Mouse (Mus musculus): Measurements from ENCODE around the gene Arhgef15. TPM values are rescaled to one million over a fixed set of nuclear protein-coding genes. Genes with fewer than 3 reads are reported as not detected.
"Not testable (repeated sequence)": the region's sequence is repeated elsewhere in the genome, so short reads cannot be mapped to it uniquely, and the experiment has no call there.

Gene Arhgef15
- total RNA-seq, 2 experiments from 2014 or later = 21.1 to 25.3 TPM

DNA sequence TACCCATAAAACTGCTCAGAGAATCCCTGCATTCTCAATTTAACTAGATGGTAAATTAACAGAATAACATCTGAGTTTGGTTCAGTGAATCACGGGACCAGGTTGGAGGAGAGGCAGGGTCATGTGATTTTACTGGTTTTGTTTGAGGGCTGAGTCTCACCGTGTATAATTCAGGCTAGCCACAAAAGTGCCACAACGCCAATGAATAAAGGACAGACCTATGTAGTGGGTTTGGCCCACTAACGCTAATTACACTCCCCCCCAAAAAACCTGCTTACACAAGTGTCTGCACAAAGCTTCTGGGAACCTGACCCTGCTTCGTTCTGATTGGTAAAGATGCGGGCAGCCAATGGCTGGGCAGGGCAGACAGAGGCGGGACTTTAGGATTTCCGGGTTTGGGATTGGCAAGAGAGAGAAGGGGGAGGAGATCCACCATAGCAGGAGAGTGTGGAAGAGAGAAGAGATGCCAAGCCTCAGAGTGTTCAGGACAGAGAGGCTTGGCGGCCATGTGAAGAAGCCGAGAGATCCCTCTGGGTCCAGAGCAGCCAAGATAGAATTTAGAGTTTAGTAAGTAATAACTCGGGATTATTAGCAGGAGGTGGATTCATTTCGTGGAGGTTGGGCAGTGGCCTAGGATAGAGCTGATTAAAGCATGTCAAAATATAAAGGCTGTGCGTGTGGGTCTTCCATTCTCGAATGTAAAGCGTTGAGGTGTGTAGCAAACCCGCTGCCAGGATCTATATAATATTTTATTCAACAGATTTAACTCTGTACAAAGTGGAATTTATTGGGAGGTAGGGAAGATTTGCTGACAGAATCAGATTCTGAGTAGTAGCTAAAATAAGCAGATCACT lies 17.6 kb downstream of the Arhgef15 start:
- intact Hi-C loops (cut with DNase I) = no loop called here
- DNase-seq (ENCODE audit: extremely low spot score in 1 of 2, low spot score in 2 of 2) = peak; percentile 89 to 92

DNA sequence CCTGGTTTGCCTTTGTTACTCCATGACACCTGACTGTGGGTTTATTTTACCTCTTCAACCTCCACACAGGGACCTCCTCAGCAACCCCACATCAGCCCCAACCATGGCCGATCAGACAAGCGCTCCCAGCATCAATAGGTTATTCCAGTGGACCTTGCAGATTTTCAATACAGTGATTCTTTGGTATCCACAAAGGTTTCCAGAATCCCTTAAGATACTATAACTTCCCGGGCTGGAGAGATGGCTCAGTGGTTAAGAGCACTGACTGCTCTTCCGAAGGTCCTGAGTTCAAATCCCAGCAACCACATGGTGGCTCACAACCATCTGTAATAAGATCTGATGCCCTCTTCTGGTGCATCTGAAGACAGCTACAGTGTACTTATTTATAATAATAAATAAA lies 20.3 kb downstream of the Arhgef15 start:
- intact Hi-C loops (cut with DNase I); DNase-seq (ENCODE audit: extremely low spot score in 1 of 2, low spot score in 2 of 2): not testable (repeated sequence)

DNA sequence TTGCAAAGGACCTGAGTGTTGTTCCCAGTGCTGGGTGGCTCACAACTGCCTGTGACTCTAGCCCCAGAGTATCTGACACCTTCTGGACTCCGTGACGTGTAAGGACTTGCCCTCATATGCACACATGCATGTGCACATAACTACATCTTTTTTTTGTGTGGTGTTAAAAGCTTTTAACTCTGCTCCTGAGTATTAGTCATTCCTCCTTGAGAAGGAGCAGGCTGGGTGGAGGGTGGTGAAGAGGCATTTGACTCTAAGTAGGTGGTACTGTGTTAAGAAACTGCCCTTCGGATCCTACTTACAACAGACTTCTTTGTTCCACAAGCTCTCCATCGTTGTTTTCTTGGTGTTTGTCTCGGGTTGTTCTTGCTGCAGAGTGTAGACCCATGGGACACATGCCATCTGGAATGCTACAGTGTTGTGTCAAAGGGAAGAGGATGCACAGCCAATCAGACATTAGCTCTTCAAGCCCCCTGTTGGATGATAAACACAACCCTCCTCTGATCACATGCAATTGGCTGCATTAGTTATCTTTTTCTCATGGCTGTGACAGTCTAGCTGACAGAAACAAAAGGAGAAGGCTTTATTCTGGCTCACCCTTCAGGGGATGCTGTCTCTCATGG lies 23.3 kb downstream of the Arhgef15 start:
- intact Hi-C loops (cut with DNase I) = no loop called here
- no peak for DNase-seq (ENCODE audit: extremely low spot score in 1 of 2, low spot score in 2 of 2)

DNA sequence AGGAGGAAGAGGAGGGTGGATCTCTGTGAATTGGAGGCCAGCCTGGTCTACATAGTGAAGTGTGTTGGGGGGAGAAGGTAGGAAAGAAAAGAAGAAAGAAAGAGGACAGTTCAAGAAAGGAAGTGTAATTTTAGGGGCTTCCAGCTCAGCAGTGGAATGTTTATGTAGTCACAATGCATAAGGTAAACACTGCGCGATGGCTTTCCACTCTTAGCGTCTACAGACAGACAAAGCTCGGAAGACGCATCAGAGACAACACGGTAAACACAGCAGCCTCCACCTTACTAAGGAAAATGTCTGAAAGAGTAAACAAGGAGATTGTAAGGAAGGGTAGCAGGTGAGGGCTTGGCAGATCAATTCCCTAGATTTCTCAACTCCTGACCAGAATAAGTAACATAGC lies 27.3 kb downstream of the Arhgef15 start:
- intact Hi-C loops (cut with DNase I) = no loop called here
- no peak for DNase-seq (ENCODE audit: extremely low spot score in 1 of 2, low spot score in 2 of 2)

DNA sequence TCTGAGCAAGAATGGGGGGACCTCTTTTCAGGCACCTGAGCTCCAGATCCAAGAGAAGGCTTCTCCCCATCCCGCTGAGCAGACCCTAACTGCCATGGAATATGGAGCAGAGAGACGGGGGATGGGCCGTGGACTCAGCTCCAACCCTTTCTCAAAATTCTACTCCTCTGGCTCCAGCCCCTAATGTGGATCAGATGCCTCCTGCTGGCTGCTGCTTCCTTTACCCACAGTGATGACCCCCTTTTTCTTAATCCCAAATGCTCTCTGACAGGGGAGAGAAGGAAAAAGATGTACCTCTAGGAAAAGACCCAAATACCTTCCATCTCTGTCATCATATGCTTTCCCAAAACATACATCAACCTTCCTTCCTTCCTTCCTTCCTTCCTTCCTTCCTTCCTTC lies 30.3 kb downstream of the Arhgef15 start, which contains the start of gene Odf4:
TSS of gene Odf4 (minus strand) at position 101 of the 400 bp plus-strand sequence.
- DNase-seq (ENCODE audit: extremely low spot score in 1 of 2, low spot score in 2 of 2) = no peak
- intact Hi-C loops (cut with DNase I) = no loop called here

DNA sequence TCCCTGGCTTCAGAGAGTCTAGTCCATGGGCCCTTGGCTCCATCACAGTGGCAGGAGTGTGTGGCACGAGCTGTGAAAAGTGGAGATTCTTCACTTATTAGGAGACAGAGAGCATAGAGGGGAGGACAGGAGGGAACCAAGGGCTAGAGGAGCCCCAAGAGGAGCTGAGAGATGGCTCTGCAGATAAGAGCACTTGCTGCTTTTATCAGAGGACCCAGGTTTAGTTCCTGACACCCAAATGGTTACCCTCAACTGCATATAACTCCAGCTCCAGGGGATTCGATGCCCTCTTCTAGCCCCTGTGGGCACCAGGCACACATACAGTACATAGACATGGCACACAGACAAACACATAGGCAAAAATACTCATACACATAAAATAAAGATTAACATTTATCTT lies 32.5 kb downstream of the Arhgef15 start:
- no peak for DNase-seq (ENCODE audit: extremely low spot score in 1 of 2, low spot score in 2 of 2)
- intact Hi-C loops (cut with DNase I) = no loop called here

DNA sequence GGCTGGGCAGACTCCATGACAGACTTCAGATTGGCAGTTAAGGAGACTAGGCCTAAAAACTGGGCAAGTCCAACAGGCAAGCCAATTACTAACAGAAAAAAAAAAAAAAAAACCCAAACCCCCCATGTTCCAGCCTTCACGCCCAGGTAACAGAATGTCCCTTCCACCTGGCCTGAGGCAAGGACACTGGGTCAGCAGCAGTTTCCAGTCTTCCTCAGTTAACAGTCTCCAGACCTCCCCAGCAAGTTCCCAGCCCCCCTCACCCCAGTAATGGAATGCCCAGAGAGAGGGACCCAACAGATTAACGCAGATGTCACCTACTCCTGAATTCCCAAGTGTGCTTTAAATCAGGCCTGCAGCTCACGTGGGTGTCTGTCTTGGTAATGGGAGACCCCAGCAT lies 34.1 kb downstream of the Arhgef15 start:
- intact Hi-C loops (cut with DNase I) = no loop called here
- no peak for DNase-seq (ENCODE audit: extremely low spot score in 1 of 2, low spot score in 2 of 2)

DNA sequence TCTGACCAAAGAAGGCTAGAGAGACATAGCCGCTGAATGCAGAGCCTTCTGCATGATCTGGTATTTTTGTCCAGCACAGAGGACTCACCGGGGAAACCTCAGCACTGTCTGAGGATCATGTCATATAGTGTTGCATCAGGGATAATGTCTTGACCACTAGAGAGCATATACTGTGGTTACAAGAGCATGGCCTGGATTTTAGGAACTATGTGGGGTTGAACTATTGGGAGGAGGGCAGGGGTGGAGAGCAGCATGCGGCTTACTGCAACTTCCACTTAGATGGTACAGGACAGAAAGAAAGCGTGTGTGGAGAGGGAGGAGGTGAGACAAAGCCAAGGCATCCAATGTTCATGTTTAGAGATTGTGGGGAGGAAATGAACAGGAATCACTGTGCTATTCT lies 42.7 kb downstream of the Arhgef15 start:
- no peak for DNase-seq (ENCODE audit: extremely low spot score in 1 of 2, low spot score in 2 of 2)
- intact Hi-C loops (cut with DNase I) = no loop called here

DNA sequence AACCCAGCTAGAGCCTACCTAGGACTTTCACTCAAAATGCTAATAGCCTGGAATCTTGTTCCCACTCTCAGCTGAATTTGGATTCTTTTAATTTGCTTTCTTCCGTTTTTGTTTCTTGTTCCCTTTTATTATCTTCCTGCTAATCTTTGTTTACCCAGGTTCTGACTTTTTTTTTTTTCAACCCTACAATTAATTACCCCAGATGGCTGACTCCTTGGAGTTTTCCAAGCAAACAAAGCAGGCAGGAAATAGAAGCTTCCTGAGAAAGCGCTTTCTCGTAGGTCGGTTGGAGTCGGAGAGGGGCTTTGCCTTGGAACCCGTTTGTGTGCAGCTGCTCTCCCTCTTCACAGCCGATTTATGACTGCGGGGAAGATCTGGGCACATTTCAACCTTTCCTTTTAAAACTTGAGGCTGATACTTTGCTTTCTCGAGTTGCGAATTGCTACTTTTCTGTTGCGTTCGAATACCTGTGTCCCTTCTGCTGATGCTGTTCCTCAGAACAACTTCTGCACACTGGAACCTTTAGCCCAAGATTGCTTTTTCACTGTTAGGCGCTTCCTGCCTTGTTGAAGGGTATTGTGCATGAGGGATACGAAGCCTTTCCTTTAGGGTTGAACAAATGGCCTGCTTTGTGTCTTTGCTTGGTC lies 45.6 kb downstream of the Arhgef15 start:
- intact Hi-C loops (cut with DNase I) = no loop called here
- no peak for DNase-seq (ENCODE audit: extremely low spot score in 1 of 2, low spot score in 2 of 2)

DNA sequence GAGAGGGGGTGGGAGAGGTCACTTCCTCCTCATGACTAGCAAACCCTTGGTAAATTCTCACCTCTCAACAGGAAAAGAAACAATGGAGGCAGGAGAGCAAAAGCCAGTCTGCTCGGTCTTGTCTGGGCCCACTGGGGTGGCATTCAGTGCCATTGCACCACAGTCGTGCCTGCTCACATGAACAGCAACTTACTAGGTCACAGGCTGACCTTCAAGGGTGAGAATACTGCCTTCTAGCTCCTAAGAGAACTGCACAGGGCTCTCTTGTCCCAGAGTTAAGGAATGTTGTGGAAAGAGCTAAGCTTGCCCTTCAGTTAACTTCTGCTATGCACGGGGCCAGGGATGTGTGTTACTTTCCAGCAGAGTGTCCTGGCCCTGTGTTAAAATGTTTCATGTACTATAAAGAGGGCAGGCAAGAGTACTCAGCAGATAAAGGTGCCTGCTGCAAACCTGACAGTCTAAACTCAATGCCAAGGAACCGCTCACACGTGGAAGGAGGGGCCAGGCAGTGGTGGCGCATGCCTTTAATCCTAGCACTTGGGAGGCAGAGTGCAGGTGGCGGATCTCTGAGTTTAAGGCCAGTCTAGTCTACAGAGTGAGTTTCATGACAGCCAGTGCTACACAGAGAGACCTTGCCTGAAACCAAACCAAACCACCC lies 48.3 kb downstream of the Arhgef15 start:
- intact Hi-C loops (cut with DNase I) = no loop called here
- no peak for DNase-seq (ENCODE audit: extremely low spot score in 1 of 2, low spot score in 2 of 2)

DNA sequence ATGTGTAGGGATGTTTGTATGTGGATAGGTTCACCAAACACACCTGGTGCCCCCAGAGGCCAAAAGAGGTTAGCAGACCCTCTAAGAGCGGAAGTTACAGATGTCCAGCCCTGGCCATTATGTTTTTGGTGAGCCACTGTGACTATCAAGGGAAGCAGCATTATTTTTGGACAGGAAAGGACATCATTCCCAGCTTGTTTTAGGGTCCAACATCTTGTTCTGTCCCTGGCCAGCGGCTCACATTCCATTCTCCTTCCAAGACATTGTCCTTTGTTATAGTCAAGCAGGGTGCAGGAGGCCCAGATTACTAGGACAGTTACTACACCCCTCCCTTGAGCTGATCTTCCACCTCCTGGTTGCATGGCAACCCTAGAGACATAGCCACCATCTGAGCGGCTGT lies 50.0 kb downstream of the Arhgef15 start:
- intact Hi-C loops (cut with DNase I) = no loop called here

DNA sequence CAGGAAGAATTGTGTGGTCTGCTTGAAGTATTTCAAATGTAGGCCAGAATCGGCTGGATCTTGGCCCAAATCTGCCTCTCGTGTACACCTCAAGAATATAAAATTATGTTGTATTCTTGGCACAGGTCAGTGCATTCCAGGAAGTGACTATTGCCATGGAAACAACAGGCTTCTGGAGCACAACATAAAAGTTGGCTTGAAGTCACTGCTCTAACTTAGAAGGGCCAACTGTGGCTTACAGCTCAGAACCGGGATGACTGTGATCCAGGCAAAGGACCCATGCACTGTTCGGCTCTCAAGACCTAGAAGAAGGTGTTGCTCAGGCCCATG lies 50.9 kb downstream of the Arhgef15 start:
- intact Hi-C loops (cut with DNase I) = no loop called here
- DNase-seq (ENCODE audit: extremely low spot score in 1 of 2, low spot score in 2 of 2) = peak in 1 of 2 experiments; percentile 43

More for the DNA sequence above, 50.0 kb downstream of the Arhgef15 start:
- DNase-seq (ENCODE audit: extremely low spot score in 1 of 2, low spot score in 2 of 2) = no peak

DNA sequence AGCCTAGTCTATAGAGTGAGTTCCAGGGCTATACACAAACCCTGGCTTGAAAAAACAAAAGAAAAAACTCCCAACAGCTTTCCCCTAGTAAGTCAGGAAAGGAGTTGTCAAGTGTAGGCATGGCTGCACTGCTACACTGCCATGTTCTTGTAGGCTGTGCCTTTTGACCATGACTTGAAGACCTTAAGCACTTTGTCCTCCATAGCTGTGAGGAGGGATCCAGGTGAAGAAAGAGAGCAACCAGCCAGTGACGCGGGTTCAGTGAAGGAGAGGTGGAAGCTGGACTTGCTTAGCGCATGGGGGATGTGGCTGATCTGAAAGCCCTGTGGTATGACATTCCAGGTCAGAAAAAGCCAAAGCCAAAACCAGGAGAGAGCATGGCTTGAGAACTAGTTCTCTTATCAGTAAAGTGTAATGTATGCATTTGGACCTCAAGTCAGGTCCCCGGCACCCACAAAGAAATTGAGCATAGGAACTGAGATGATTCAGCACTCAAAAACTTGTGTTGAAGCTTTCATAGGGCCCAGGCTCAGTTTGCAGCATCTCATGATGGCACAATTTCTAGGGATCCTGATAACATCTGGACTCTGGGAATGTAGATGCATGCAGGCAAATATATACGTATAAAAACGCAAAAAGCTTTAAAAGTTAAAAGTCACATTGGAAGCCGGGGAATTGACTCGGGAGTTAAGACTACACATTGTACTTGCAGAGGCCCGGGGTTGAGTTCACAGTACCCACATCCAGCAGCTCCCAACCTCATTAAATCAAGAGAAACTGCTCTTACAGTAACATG lies 51.4 kb downstream of the Arhgef15 start:
- intact Hi-C loops (cut with DNase I) = loop anchor here (2.0 kb wide), 1 partner anchor 77 kb away; no protein-coding TSS in a partner anchor
- DNase-seq (ENCODE audit: extremely low spot score in 1 of 2, low spot score in 2 of 2) = no peak

DNA sequence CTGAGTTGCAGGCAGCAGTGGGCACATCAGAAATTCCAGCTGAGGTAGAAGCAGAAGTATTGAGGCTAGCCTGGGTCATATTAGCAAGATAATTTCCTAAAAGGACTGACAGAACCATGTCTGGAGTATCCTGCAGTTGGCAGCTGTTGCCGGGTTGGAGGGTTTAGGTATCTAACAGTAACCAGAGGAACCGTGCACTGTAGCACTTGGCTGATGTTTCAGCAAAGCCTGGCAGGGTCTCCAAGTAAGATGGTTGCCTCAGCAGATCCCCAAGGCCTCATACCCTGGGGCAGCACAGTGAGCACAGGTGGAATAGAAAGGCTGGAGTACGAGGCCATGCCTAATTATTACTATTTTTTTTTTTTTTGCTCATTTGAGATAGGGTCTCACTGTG lies 52.1 kb downstream of the Arhgef15 start:
- intact Hi-C loops (cut with DNase I) = loop anchor here (2.0 kb wide), 1 partner anchor 78 kb away; no protein-coding TSS in a partner anchor
- DNase-seq (ENCODE audit: extremely low spot score in 1 of 2, low spot score in 2 of 2) = no peak

DNA sequence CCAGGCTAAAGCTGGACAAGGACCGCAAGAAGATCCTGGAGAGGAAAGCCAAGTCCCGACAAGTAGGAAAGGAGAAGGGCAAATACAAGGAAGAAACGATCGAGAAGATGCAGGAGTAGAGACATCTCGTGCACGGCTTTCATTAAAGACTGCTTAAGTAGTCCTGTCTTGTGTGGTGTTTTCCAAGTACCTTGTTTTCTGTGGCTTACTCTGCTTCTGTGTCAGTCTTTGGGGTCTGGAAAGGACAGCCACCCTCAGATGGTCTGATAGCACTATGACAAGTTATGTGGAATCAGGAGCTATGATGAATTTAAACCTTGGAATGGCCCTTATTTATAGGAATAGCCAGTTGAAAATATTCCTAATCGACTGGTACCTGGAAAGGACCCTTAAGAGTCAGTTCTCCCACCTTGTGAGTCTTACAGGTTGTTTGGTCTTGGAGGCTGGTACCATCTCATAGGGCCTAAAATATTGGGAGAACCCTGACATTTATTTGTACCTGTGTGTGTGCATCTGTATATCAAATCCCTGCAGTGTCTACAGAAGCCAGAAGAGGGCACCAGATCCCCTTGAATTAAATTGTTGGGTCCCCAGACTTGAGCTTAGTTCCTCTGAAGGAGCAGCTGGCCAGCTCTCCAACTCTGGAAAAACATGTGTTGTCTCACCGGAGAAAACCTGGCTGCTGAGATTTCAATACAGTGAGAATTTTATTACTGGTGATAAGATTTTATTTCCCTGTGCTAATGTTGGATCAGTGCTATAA lies 52.7 kb downstream of the Arhgef15 start:
- intact Hi-C loops (cut with DNase I) = loop anchor here (2.0 kb wide), 1 partner anchor 78 kb away; no protein-coding TSS in a partner anchor

DNA sequence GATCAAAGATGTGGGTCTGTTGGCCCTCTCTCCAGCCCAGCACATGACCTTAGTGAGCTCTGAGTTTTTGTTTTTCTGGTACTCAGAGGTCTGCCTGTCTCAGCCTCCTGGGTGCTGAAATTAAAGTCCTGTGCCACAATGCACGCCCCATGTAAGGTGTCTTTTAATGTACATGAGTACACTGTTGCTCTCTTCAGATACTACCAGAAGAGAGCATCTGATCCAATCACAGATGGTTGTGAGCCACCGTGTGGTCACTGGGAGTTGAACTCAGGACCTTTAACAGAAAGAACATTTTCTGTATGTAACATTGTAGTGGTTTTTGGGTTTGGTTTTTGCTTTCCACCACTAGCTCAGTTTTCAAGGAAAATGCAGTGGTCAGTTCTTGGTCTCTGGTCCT lies 53.5 kb downstream of the Arhgef15 start:
- no peak for DNase-seq (ENCODE audit: extremely low spot score in 1 of 2, low spot score in 2 of 2)
- intact Hi-C loops (cut with DNase I) = loop anchor here (2.0 kb wide), 1 partner anchor 79 kb away; no protein-coding TSS in a partner anchor

More for the DNA sequence above, 52.7 kb downstream of the Arhgef15 start:
- peak; percentile 71 to 74 for DNase-seq (ENCODE audit: extremely low spot score in 1 of 2, low spot score in 2 of 2)

DNA sequence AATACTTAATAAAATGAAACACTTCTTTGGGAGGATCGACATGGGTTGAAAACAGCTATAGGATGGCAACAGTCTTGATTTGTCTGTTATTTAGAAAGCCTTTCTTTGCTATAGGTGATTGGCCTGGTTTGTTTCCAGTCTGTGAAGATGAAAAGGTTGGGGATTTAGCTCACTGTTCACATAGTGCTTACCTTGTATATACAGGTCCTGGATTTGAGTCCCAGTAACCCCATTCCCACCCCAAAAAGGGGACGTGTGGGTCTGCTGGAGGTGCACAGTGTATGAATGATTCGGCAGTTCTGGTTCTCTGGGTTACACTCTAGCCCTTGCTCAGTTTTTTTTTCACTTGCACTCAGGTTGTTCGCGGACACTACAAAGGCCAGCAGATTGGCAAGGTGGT lies 54.5 kb downstream of the Arhgef15 start:
- intact Hi-C loops (cut with DNase I) = no loop called here
- DNase-seq (ENCODE audit: extremely low spot score in 1 of 2, low spot score in 2 of 2) = no peak

DNA sequence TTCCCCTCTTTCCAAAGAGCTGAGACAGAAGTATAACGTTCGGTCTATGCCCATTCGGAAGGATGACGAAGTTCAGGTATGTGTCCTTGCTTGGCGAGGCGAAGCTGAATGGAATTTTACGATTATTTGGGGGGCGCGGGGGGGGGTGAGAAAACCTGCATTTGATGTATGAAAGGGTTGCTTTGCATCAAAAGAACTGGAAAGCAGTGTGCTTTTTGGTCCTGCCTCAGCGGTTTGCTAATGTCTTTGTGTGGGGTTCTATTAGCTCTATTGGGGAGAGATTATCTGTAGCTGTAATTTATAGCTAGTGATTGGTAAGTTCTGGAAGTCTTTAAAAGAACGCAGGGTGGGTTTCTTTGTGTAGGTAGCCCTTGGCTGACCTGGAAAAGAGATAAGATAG lies 54.9 kb downstream of the Arhgef15 start:
- intact Hi-C loops (cut with DNase I) = no loop called here
- no peak for DNase-seq (ENCODE audit: extremely low spot score in 1 of 2, low spot score in 2 of 2)

Data from left cerebral cortex, postnatal 10 days (tissue).